Mouse (Mus musculus): ENCODE measurements around the gene Dhx16.

GRCm38 (mm10) chr17:35932608-35933007 lies 53.0 kb downstream of the Dhx16 start:
- TF ChIP-seq CTCF (IDR thresholded peaks at IDR 0.05; ENCODE audit: control insufficient read depth, insufficient read depth, insufficient read length) (no peak), MAX (IDR thresholded peaks at IDR 0.05) (no peak), USF1 (IDR thresholded peaks at IDR 0.05; ENCODE audit: low read depth) (no peak), CEBPB (IDR thresholded peaks at IDR 0.05; ENCODE audit: low read depth) (no peak), MYOG (IDR thresholded peaks at IDR 0.05; ENCODE audit: control insufficient read depth, extremely low read depth, insufficient read length) (no peak)

All from C2C12 (cell line).